ENCODE assay signal across 21 mouse cellular contexts in genomic region chr5:43424551-43425257, GRCm38 (mm10).
DNase-seq lines count a peak whose midpoint lies in the region; ATAC-seq and TF ChIP-seq lines count a peak whose summit lies in the region.
"Had no signal": no experiment of that assay in that cellular context is flagged by ENCODE, and none has a peak within 500 bp of the region (broad histone marks: within the 10 kb centered on the region; RNA-seq: fewer than 3 reads in every experiment).

No protein-coding gene starts in this region.

- H3K27me3 ChIP-seq in kidney, adult 2 months (replicated peaks; ENCODE audit: control insufficient read depth, insufficient read depth, low read length) = no peaks in the 10 kb centered on the region
- no peaks in the 10 kb centered on the region for H3K27me3 ChIP-seq in intestine, embryonic 15.5 days (replicated peaks)
- H3K27me3 ChIP-seq: embryonic facial prominence, embryonic 13.5 days; limb, embryonic 13.5 days; liver, embryonic 15.5 days had no signal

- H3K4me1 ChIP-seq in kidney, adult 2 months (ENCODE audit: control insufficient read depth, insufficient read depth, low read length) = no peaks in the 10 kb centered on the region
- H3K4me1 ChIP-seq in intestine, embryonic 15.5 days (replicated peaks) = no peaks in the 10 kb centered on the region
- H3K4me1 ChIP-seq: embryonic facial prominence, embryonic 13.5 days; liver, embryonic 15.5 days had no signal

- DNase-seq in kidney, postnatal 10 days = peak; percentile 7
- DNase-seq in kidney, adult 2 months = no peak
- peak; percentile 18 for DNase-seq in T-cell, adult 2 months (ENCODE audit: low spot score)
- peak; percentile 2 for DNase-seq in lung, postnatal 36 days
- DNase-seq in thymus, postnatal 25 days = peak; percentile 29
- no peak for DNase-seq in right cerebral cortex, postnatal 14 days
- DNase-seq: adrenal gland, adult 2 months; cerebellum, postnatal 14 days; gastrocnemius, adult 2 months; heart, adult 2 months; kidney, postnatal 25 days; midbrain, embryonic 14.5 days; spleen, adult 18-20 months had no signal

- no peak overlapping the region for H3K4me3 ChIP-seq in kidney, adult 2 months (ENCODE audit: insufficient read depth, low read depth, low read length)
- H3K4me3 ChIP-seq in intestine, embryonic 15.5 days (replicated peaks) = no peak overlapping the region
- H3K4me3 ChIP-seq: embryonic facial prominence, embryonic 13.5 days; gastrocnemius, adult 2 months; heart, adult 2 months; limb, embryonic 13.5 days; liver, embryonic 15.5 days; myocyte had no signal

- TF ChIP-seq POLR2A in kidney, adult 2 months (IDR thresholded peaks at IDR 0.05; ENCODE audit: low read depth, low read length) = no peak

- no peak overlapping the region for H3K9ac ChIP-seq in intestine, embryonic 15.5 days
- H3K9ac ChIP-seq: embryonic facial prominence, embryonic 13.5 days; limb, embryonic 13.5 days; liver, embryonic 15.5 days had no signal

- H3K27ac ChIP-seq in kidney, adult 2 months (ENCODE audit: insufficient read depth, low read depth, low read length) = no peak overlapping the region
- H3K27ac ChIP-seq in intestine, embryonic 15.5 days = no peak overlapping the region
- H3K27ac ChIP-seq: embryonic facial prominence, embryonic 13.5 days; gastrocnemius, adult 2 months; heart, adult 2 months; limb, embryonic 13.5 days; liver, embryonic 15.5 days had no signal

- no peak for TF ChIP-seq CTCF in kidney, adult 2 months (conservative IDR thresholded peaks at IDR 0.05; ENCODE audit: insufficient read depth, insufficient read length, low read depth, low read length)

- no peak overlapping the region for H3K4me2 ChIP-seq in intestine, embryonic 15.5 days (replicated peaks)
- H3K4me2 ChIP-seq: embryonic facial prominence, embryonic 13.5 days; limb, embryonic 13.5 days; liver, embryonic 15.5 days had no signal

- WGBS in kidney, adult 2 months = 71% methylated on average over 9 of the region's 9 CpGs
- 82% methylated on average over 9 of the region's 9 CpGs for WGBS in intestine, embryonic 15.5 days

- no peaks in the 10 kb centered on the region for H3K36me3 ChIP-seq in kidney, adult 2 months (ENCODE audit: control insufficient read depth, insufficient read depth, low read length)
- no peaks in the 10 kb centered on the region for H3K36me3 ChIP-seq in intestine, embryonic 15.5 days
- H3K36me3 ChIP-seq: embryonic facial prominence, embryonic 13.5 days; limb, embryonic 13.5 days; liver, embryonic 15.5 days had no signal

- no peaks in the 10 kb centered on the region for H3K9me3 ChIP-seq in intestine, embryonic 15.5 days
- H3K9me3 ChIP-seq: embryonic facial prominence, embryonic 13.5 days; limb, embryonic 13.5 days; liver, embryonic 15.5 days had no signal

- no peak for ATAC-seq in intestine, embryonic 15.5 days
- ATAC-seq in megakaryocyte-erythroid progenitor cell, adult 5-6 weeks (replicated peaks; ENCODE audit: low FRiP score, low TSS enrichment, poor library complexity, severe bottlenecking) = no peak
- ATAC-seq: forebrain, embryonic 16.5 days; intestine, postnatal 0 days had no signal

Comparison
In these comparisons a context has a peak if more than half of its experiments do, and no peak if none do; other contexts are left out.
1. DNase-seq: peak in kidney, postnatal 10 days (single experiment), T-cell, adult 2 months (single experiment), lung, postnatal 36 days (single experiment) and thymus, postnatal 25 days (single experiment); none in kidney, adult 2 months (single experiment) and right cerebral cortex, postnatal 14 days (single experiment).